Mouse (Mus musculus) thymus, postnatal 25 days (tissue): ENCODE data around the gene Cop1.
A peak's percentile ranks its signal among the peaks of the same experiment; 100 is the strongest.

Experiments used
- DNase-seq: peaks from one replicate; pipeline ENCODE4 v3.0.0; 2022

Cop1 gene

GRCm38 (mm10) chr1:159231781-159232571 is at the start of gene Cop1:
Gene Cop1, plus strand, starts transcription at chr1:159232320.
- peak; percentile 92 for DNase-seq

- no peak for DNase-seq
Measured at GRCm38 (mm10) chr1:159186741-159187140, 45.4 kb upstream of the Cop1 start.

- no peak for DNase-seq
Measured at GRCm38 (mm10) chr1:159198603-159199002, 33.5 kb upstream of the Cop1 start.

GRCm38 (mm10) chr1:159199606-159200005 is 32.5 kb upstream of the Cop1 start:
- DNase-seq = no peak

- DNase-seq = no peak
Measured at GRCm38 (mm10) chr1:159201220-159201619, 30.9 kb upstream of the Cop1 start.

GRCm38 (mm10) chr1:159211711-159212110 is 20.4 kb upstream of the Cop1 start:
- DNase-seq = no peak

- no peak for DNase-seq
Measured at GRCm38 (mm10) chr1:159217437-159217836, 14.7 kb upstream of the Cop1 start.

- no peak for DNase-seq
Measured at GRCm38 (mm10) chr1:159222046-159222445, 10.1 kb upstream of the Cop1 start.

GRCm38 (mm10) chr1:159225064-159225824 is 6.9 kb upstream of the Cop1 start:
- DNase-seq = no peak

GRCm38 (mm10) chr1:159232572-159233261 is 597 bp downstream of the Cop1 start:
- DNase-seq = peak; percentile 41

GRCm38 (mm10) chr1:159233426-159233825 is 1.3 kb downstream of the Cop1 start:
- no peak for DNase-seq

- DNase-seq = no peak
Measured at GRCm38 (mm10) chr1:159234496-159234895, 2.4 kb downstream of the Cop1 start.

GRCm38 (mm10) chr1:159235674-159236073 is 3.6 kb downstream of the Cop1 start:
- no peak for DNase-seq

- no peak for DNase-seq
Measured at GRCm38 (mm10) chr1:159238147-159238546, 6.0 kb downstream of the Cop1 start.

- DNase-seq = no peak
Measured at GRCm38 (mm10) chr1:159250320-159250719, 18.2 kb downstream of the Cop1 start.

GRCm38 (mm10) chr1:159253078-159253477 is 21.0 kb downstream of the Cop1 start:
- DNase-seq = no peak

- DNase-seq = no peak
Measured at GRCm38 (mm10) chr1:159254906-159255685, 23.0 kb downstream of the Cop1 start.

GRCm38 (mm10) chr1:159256543-159256942 is 24.4 kb downstream of the Cop1 start:
- no peak for DNase-seq

- no peak for DNase-seq
Measured at GRCm38 (mm10) chr1:159263820-159264219, 31.7 kb downstream of the Cop1 start.

GRCm38 (mm10) chr1:159280072-159280471 is 48.0 kb downstream of the Cop1 start:
- no peak for DNase-seq

GRCm38 (mm10) chr1:159281861-159282260 is 49.7 kb downstream of the Cop1 start:
- DNase-seq = no peak

GRCm38 (mm10) chr1:159286833-159287232 is 54.7 kb downstream of the Cop1 start:
- no peak for DNase-seq

GRCm38 (mm10) chr1:159290219-159290618 is 58.1 kb downstream of the Cop1 start:
- DNase-seq = no peak
